Mouse (Mus musculus) MEL (cell line): Measurements from ENCODE around the gene Gstm2.
"Not testable (repeated sequence)": the region's sequence is repeated elsewhere in the genome, so short reads cannot be mapped to it uniquely, and the experiment has no call there.

ENCODE experiments used
- CTCF ChIP-seq, 3 experiments: IDR thresholded peaks in 2 of 3; conservative IDR thresholded peaks in 1 of 3; 2 replicates each; pipeline ENCODE4 v1.5.1; 2011 to 2012; ENCODE audit warnings: low read length in 3 of 3, low read depth in 2 of 3, mild to moderate bottlenecking in 2 of 3, improper control_type of control experiment in 1 of 3, inconsistent platforms in 1 of 3, mixed read lengths in 1 of 3, moderate library complexity in 1 of 3; ENCODE audit not compliant: control insufficient read depth in 1 of 3, insufficient read depth in 1 of 3, poor library complexity in 1 of 3, severe bottlenecking in 1 of 3
- SIN3A ChIP-seq: IDR thresholded peaks from 2 replicates; pipeline ENCODE4 v1.6.1; 2012; ENCODE audit warnings: low read length, improper control_type of control experiment, inconsistent platforms
- USF1 ChIP-seq: IDR thresholded peaks from 2 replicates; pipeline ENCODE4 v1.6.1; 2014; ENCODE audit warnings: low read depth, mild to moderate bottlenecking, inconsistent platforms, low read length, improper control_type of control experiment, moderate library complexity
- ZC3H11A ChIP-seq: IDR thresholded peaks from 2 replicates; pipeline ENCODE4 v1.6.1; 2012; ENCODE audit warnings: low read depth, mild to moderate bottlenecking, inconsistent platforms, low read length, improper control_type of control experiment
- ZNF384 ChIP-seq: IDR thresholded peaks from 2 replicates; pipeline ENCODE4 v1.6.1; 2012; ENCODE audit warnings: low read depth, mild to moderate bottlenecking, inconsistent platforms, low read length, improper control_type of control experiment

DNA sequence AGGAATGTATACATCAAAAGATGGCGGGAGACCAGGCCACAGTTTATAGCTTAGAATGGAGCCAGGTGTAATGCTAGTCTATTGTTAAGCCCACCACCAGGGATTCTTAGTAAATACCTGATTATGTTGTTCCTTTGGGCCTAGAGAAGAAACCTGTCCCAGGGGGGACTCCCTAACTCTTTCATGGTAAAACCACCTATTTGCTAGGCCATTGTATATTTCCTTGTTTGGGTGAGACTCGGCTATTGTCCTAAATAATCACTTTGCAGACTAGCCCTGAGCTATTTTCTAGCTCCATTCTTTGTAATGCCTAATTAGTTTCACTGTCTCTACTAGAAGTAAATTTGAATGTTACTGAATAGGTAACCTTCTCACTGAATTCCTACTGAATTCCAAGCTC is 9.7 kb upstream of the Gstm2 start:
- not testable (repeated sequence) for TF ChIP-seq ZC3H11A; USF1; CTCF (IDR thresholded peaks at IDR 0.05 in 2 of 3, conservative IDR thresholded peaks at IDR 0.05 in 1 of 3; ENCODE audit: control insufficient read depth in 1 of 3, insufficient read depth in 1 of 3, low read depth in 2 of 3, low read length in 3 of 3, poor library complexity in 1 of 3, severe bottlenecking in 1 of 3); ZNF384; SIN3A
